Mouse (Mus musculus) brain, embryonic 14.5 days (tissue): ENCODE results near the gene Clk2. TPM values are rescaled to one million over a fixed set of nuclear protein-coding genes. Genes with fewer than 3 reads are reported as not detected.
A peak's percentile ranks its signal among the peaks of the same experiment; 100 is the strongest.

Source experiments
- DNase-seq: peaks from one replicate; pipeline ENCODE4 v3.0.0-alpha.2; 2011; ENCODE audit warnings: low read depth
- CTCF ChIP-seq: fragments of 200-500 bp; IDR thresholded peaks from 2 replicates; pipeline ENCODE4 v1.5.1; 2012; ENCODE audit warnings: inconsistent platforms, mild to moderate bottlenecking, moderate library complexity, borderline replicate concordance; ENCODE audit not compliant: insufficient read depth, insufficient read length; ENCODE audit errors: extremely low read depth
- POLR2A ChIP-seq: fragments of 200-500 bp; IDR thresholded peaks from 2 replicates; pipeline ENCODE4 v1.6.1; 2012; ENCODE audit warnings: mild to moderate bottlenecking, inconsistent platforms, borderline replicate concordance; ENCODE audit not compliant: poor library complexity, insufficient read depth, insufficient read length, severe bottlenecking; ENCODE audit errors: extremely low read depth
- polyA plus RNA-seq: library from polyadenylated mRNA; depleted of rRNA; stranded (reverse); fragments of >200 nt; gene quantifications from 2 replicates; pipeline ENCODE4 v1.2.3, GENCODE M21; 2012

Clk2 gene
- polyA plus RNA-seq, 1 experiment, result 103 TPM

DNA sequence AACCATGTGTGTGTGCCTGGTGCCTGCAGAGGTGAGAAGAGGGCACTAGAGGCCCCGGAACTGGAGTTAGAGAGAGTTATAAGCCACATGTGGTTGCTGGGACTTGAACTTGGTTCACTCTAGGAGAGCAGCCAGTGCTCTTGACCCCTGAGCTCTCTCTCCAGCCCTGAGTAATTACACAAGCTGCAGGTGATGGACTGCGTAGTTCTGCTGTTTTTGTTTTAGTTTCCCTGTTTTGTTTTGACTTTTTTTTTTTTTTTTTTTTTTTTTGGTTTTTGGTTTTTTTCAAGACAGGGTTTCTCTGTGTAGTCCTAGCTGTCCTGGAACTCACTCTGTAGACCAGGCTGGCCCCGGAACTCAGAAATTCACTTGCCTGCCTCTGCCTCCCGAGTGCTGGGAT, 2.8 kb upstream of the Clk2 start:
- DNase-seq, result no peak
- no peak for TF ChIP-seq CTCF

DNA sequence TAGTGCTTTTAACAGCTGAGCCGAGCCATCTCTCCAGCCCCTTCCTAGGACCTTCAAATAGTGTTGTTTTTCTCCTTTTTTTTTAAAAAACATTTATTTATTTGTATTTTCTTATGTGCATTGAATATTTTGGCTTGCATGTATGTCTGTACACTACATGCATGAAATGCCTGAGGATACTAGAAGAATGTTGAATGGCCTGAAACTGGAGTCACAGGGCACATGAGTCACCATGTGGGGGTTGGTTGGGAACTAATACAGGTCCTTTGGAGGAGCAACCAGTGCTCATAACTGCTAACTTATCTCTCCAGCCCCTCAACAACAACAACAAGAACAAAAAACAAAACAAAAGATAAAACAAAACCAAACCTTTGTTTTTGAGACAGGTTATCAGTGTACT, 1.5 kb upstream of the Clk2 start:
- TF ChIP-seq CTCF, result no peak
- TF ChIP-seq POLR2A, result no peak
- no peak for DNase-seq

DNA sequence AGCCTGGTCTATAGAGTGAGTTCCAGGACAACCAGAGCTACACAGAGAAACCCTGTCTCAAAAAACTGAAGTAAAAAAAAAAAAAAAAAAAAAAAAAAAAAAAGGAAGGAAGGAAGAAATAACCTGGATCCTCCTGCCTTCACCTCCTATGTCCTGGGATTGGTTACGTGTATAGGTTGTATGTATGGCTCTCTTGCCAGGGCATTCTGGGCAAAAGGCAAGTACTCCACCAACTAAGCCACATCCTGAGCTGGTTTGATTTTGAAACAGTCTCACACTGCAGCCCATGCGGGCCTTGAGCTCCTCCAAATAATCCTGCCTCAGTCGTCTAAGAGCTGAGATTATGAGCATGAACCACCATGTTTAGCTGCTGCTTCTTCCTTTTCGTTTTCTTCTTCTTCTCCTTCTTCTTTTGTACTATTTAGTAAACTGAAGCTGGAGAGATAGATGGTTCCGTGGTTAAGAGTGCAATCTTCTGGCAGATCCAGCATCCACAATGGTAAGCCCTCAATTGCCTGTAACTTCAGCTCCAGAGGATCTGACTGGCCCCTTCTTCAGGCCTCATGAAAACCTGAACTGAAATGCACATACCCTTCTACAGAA, 851 bp upstream of the Clk2 start:
- no peak for TF ChIP-seq CTCF
- TF ChIP-seq POLR2A, result no peak

DNA sequence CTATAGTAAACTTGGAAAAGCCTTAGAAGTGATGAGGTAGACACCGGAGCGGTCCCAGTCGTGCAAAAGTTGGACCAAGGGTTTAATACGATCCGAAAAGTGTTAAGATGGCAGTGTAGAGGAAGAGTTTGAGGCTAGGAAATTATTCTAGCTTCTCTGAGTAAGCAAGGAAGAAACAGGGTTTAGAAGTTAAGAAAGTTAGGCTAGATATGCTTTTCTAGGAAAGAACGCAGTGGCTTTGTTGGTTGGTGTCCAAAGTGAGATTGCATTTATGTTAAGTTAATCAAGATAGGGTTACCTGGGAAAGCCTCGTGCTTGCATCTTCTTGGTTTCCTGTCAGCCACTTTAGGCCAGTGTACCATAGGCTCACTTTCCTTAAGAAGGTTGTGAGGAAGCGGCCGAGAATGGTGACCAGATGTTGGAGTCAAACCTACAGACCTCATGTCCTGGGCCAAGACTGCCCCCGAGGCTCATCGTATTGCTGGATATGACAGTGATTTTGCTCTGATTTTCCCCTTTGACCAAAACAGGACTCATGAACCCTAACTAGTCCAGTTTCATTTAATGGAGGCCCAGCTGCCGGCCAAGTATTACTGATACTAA, 774 bp downstream of the Clk2 start:
- TF ChIP-seq POLR2A (no peak), CTCF (no peak)
- DNase-seq, result no peak

More for the DNA sequence above, 851 bp upstream of the Clk2 start:
- no peak for DNase-seq

DNA sequence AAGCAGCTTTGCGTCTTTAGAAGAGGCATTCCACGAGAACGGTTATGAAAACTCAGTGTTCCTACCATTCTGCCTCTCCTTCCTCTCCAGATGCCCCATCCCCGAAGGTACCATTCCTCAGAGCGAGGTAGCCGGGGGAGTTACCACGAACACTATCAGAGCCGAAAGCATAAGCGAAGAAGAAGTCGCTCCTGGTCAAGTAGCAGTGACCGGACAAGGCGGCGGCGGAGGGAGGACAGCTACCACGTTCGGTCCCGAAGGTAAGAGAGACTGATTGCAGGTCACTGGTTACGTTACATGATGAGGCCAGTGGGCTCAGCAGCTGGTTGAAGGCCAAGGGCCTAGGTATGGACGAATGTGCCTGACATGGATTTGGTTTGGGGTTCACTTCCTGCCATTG, 2.4 kb downstream of the Clk2 start:
- DNase-seq, result no peak
- TF ChIP-seq CTCF (no peak), POLR2A (no peak)

DNA sequence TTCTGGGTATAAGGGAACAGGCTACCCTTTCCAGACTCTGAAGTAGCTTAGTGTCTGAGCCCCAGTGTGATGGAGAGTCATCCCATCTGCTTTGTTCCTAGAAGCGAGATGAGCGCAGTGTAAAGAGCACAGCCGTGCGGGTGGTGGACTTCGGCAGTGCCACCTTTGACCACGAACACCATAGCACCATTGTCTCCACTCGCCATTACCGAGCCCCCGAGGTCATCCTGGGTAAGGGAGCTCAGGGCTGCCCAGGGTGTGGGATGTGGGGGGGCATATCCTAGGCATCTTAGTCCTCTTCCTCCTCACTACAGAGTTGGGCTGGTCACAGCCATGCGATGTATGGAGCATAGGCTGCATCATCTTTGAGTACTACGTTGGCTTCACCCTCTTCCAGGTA, 10.2 kb downstream of the Clk2 start:
- TF ChIP-seq POLR2A (no peak), CTCF (no peak)
- DNase-seq, result no peak

DNA sequence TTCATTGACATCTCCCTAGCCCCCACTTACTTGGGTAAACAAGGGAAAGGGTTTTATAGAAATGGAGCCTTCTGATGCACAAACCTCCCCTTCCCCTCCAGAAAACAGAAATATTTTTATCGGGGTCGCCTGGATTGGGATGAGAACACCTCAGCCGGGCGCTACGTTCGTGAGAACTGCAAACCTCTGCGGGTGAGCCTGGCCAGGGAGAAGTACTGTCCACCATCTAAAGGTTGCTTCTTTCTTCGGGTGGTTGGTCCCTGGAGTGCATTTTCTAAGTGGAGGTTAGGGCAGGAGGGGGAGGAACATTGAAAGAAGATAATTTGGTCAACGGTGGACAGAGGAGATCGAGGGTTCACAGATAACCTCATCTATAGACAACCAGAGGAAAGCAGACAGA, 10.9 kb downstream of the Clk2 start:
- TF ChIP-seq POLR2A, result no peak
- no peak for TF ChIP-seq CTCF
- no peak for DNase-seq

DNA sequence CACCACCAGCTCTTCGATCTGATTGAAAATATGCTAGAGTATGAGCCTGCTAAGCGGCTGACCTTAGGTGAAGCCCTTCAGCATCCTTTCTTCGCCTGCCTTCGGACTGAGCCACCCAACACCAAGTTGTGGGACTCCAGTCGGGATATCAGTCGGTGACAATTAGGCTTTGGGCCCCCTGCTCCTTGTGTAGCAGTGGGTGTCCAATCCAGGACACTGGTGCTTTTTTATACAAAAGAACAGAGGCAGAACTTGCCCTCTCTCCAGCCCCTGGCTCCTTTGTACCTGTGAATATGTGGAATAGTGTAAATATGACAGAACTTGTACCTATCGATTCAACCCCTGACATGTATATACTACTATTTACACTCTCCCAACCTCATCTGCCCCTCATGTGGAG, 11.8 kb downstream of the Clk2 start:
- no peak for DNase-seq
- TF ChIP-seq POLR2A, result no peak
- TF ChIP-seq CTCF, result no peak

DNA sequence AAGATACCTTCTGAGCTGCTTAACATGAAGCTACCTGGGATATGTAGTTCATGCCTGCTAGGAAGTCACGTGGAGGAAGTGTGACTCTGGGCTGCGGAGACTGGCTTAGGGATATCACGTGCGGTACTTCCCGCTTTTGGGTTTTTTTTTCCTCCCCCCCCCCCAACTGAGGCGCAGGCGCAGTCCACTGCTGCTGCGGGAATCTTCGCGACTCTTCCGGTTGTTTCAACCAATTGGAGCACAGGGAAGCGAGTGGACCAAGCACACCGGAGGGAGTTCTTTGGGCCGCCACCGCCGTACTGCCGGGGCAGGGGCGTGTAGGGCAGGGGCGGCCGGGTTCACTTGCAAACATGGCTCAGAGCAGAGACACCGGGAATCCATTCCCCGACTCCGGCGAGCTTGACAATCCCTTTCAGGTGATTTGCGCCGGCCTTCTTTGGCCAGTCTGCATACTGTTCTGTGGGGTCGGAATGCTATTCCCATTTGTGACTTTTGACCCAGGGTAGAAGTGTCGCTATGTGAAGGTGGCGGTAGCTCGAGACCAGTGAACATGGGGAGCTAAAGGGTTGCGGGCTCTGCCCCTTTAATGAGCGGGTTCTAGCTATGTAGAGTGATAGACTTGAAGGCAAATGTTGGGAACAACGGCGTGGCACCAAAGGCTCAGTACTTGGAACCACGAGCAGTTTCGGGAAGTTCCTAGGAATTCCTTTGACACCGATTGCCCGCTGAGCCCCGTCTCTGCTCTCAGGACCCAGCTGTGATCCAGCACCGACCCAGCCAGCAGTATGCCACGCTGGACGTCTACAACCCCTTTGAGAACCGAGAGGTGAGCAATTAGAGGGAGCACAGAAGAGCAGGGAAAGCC, 12.9 kb downstream of the Clk2 start, which contains the start of gene Scamp3:
Scamp3 (plus strand) TSS at position 232 of the 865 bp plus-strand sequence.
- TF ChIP-seq CTCF, result no peak
- TF ChIP-seq POLR2A, result peak; percentile 50; the same call in 1 of the 2 replicates
- peak; percentile 99 for DNase-seq

DNA sequence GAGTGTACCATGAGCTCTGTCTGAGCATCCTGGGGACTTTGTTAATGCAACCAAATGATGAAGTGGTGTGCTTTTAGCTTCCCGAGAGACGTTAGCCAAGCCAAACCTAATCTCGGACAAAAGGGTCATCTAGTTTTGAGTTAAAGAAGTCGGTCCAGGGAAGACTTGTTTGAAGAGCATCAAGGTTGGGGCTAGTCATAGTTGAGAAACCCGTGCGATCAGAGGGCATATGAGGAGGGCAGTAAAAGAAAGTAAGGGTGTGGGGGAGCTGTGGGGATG, 13.5 kb downstream of the Clk2 start:
- DNase-seq, result no peak
- TF ChIP-seq POLR2A (no peak), CTCF (no peak)

DNA sequence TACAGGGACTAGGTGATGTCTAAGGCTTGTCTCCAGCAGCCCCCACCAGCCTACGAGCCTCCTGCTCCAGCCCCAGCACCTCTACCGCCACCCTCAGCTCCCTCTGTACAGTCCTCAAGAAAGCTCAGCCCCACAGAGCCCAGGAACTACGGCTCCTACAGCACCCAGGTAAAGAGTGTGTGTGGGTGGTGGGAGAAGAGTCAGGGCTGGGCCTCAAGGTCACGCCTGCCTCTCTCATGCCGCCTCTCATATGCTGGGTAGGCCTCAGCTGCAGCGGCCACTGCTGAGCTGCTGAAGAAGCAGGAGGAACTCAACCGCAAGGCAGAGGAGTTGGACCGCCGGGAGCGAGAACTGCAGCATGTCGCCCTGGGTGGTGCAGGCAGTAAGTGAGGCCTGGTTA, 14.5 kb downstream of the Clk2 start:
- no peak for TF ChIP-seq CTCF
- TF ChIP-seq POLR2A, result no peak
- no peak for DNase-seq
